Mouse (Mus musculus) embryo, embryonic 10 days (tissue): ENCODE data around the gene Ccdc157.
"Not testable (repeated sequence)": the region's sequence is repeated elsewhere in the genome, so short reads cannot be mapped to it uniquely, and the experiment has no call there.

Source experiments
- DNase-seq: peaks from one replicate; pipeline ENCODE4 v3.0.0-alpha.2; 2015; ENCODE audit warnings: low spot score

Ccdc157 gene

DNA sequence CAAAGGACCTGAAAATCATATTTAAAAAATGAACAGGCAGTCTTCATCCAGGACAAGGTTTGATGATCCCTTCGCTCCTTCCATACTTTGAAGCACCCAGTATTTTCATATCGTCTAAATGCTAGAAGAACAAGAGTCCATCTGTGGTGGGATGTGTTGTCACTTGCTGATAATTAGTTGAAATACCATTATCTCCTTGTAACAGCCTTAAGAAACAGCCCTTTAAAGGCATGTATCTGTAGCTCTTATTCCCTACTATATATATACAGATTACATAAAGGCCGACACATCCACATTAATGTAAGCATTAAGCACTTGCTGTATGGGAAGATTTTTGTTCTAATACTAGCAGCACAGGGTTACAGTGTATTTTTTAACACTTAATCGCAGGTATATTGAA is 31.6 kb downstream of the Ccdc157 start:
- DNase-seq, result not testable (repeated sequence)

DNA sequence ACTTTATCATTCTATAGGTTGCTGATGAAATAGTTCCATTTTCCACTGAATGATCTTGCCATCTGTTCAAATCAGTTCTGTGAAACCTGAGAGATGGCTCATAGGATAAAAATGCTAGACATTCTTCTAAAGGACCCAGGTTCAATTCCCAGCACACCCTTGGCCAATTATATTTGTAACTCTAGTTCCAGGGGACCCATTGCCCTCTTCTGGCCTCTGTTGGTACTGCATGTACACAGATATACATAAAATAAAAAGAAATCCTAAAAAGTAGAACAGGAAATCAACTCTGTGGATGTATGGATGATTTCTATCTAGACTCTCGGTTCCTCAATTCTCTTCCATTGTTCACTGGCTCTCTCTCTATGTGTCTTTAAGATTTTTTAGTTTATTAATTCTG is 33.0 kb downstream of the Ccdc157 start:
- no peak for DNase-seq

DNA sequence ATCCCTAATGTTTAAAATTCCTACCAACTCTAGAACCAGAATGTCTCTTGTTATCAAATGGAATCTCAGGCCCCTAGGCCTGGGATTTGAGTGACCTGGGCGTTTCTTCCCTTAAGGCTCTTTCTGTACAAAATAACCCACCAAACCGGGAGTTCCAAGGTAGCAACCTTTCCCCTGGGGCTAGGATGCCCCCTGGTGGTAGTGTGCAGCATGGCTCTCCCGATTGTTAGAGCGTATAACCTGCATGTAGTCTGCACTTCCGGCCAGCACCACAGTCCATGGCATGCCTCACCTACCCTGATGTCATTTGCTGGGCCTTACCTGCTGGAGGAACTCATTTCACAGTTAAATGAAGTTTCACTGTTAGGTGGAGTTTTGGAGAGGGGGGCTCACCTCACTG is 36.2 kb downstream of the Ccdc157 start:
- DNase-seq, result peak; percentile 60

DNA sequence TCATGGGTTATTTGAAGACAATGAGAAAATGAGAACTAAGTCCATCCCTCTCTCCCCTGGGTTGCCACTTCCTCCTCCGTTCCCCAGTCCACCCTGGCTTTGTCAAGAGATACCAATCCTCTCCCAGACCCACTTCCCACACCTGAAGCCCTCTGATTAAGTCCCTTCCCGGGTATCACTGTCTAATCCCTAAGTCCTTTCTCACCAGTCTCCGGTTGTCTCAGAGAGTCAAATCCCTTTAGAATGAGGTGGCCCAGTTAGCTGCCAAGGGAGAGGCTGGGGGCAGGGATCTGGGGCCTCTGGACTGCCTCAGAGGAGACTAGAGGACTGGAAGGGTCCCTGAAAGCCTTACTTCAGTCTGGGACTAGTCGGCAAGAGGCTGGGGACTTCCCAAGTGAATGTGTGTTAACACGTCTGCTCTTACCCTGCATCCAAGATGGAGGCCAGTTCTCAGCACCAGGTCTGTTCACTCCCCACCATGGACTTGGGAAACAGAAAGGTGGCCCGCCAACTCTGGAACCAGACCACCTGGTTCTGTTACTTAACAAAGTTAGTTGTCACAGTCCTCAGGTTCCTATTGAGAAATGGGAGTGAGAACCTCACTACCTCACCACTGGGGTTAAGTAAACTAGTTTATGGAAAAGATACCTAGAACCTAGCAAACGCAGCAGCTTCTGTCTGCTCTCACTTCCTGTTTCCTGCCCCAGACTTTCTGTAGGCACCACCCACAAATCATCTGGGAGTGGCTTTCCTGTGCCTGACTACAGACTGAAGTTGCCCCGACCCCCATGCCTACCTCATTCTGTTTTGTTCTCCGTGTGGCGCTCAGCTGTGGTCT is 37.1 kb downstream of the Ccdc157 start, which contains the start of gene Sec14l2:
Gene Sec14l2 (minus strand): TSS at position 674 of the 838 bp plus-strand sequence.
- no peak for DNase-seq

DNA sequence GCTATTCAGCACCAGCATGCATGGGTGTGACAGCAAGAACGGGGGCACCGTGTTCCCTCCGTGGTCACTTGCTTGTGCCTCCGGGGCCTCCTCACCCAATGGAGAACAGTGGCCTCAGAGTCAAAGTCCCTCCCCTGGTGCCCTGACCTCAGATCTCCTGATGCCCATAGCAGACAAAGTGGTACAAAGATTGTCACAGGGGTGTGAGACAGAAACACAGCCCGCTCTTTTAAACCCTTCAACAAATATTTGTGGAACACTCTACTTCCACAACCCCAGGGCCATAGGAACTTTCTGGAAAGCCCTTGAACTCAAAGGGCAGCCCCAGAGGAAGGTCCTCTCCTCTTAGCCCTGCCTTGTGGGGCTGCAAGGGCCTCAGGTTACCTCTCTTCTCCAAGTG is 37.9 kb downstream of the Ccdc157 start:
- no peak for DNase-seq

DNA sequence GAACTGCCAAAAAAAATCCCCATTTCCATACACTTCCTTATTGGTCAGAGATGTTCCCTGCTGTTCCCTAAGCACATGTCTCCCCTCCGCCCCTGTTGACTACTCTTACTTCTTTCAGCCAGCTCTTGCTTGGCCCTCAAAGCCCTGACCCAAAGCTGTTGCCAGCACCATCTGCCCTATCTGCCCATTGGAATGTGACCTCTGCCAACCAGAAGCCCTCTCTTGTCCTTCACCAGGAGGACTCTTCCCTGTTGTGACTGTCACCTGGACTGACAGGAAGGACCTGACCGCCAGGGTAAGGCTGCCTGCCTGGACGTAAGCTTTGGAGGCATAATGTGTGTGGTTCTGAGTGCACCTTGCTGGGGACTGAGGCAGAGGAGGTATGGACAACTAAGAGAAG is 38.4 kb downstream of the Ccdc157 start:
- no peak for DNase-seq

DNA sequence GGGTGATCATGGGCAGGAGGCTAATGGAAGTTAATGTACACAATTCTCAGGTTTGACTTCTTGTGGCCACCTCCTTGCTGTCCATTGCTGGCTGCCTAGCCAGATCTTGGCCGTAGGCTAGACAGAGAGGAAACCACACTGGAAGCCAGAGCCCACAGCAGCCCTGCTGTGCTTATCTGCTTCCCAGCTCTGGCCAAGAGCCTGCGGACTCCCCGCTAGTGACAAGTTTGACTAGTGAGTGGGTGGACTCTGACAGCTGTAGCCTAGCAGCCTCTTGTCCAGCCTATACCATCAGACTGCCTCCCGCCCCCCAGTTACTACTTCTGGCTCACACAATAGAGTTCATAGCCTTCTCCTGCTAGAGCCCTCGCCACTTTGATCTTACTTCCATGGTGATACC is 40.5 kb downstream of the Ccdc157 start:
- no peak for DNase-seq

DNA sequence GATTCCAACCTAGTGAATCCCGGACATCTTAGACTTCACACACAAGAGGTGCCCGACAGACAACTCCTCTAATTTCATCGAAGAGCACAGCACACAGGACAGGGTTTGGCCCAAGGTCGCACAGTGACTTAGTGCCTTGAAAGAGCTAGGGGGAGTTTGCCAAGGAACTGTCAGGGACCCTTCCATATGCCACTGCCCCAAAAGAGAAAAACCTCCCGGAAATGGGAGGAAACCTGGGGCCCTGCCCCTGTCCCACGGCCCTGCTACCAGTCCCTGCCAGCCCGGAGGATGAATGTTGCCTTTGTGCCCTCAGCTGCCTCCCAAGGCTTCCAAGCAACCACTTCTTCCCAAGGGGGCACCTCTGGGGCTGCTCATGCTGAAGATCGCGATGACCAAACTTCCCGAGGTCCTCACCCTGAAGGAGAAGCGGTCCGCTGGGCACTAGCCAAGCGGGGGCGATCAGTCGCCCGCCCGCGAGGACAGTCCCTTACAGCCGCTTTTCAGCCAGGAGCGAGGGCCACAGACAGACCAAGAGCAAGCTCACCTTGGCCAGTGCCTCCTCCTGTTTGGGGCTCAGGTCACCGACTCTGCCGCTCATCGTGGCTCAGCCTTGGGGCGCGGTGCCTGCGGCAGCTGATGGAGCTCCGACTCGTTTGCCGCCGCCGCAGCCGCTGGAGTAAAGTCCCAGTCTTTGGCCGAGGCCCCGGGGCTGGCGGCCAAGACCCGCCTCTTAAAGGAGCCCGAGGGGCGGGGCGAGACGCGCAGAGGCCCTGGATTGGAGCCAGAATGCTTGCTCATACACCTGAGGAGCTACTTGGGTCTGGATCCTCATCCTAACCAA is 41.8 kb downstream of the Ccdc157 start:
- DNase-seq, result peak; percentile 65

DNA sequence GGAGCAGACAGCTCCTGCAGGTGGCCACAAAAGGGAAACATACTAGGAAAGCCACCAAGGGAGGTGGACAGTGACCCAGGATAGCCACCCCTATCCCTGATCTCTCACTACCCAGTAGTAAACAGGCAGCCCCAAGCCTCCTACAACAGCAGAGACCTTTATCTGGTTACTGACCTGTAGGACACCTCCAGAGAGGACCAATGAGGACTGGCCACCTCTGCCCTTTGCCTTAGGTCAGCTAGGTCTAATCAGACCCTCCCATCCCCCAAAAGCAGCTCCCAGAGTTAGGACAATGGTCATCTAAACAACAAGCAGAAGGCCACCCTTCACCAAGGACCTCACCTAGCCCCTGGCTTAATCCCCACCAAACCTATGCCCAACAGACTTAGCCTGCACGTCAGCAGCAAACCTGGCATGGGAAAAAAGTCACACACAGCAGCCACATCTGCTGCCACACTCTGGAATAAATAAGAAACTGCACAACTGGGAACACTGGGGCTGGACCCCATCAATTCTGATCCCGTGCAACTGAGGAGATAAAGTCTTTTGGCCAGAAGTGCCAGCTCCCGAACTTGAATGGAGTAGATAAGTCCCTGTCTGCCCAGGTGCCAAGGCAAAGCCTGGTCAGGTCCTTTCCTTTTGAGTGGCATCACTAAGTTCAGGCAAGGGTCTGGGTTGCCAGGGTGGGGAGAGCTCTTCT is 42.6 kb downstream of the Ccdc157 start:
- DNase-seq, result no peak

DNA sequence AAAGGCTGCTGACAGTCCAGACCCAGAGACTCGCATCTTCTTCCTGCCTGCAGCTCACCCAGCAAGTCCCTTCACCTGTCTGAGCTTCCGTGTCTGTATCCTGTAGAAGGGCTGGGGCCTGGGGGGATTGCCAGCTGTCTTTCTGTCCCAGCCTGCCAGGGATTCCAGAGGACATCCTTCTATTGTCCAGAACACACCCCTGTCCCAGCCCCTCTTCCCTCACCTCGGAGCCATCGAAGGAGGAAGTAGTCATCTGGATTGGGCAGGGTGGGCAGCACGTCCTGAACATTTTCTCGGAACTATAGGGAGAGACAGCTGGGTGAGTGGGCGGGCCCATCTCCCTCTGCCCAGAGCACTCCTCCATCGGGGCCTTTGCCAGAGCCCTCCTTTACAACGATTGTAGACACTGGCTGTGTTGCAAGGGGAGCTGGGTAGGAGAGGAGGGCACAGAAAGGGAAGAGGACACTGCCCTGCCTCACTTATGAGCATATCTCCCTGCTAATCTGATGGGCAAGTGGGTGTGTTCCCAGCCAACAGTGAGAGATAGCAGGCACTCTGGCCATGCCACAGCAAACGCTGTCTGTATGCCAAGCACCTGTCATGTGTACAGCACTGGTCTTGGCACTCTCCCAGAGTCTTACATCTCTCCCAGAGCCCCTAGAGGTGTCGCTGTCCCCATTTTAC is 43.5 kb downstream of the Ccdc157 start:
- no peak for DNase-seq

DNA sequence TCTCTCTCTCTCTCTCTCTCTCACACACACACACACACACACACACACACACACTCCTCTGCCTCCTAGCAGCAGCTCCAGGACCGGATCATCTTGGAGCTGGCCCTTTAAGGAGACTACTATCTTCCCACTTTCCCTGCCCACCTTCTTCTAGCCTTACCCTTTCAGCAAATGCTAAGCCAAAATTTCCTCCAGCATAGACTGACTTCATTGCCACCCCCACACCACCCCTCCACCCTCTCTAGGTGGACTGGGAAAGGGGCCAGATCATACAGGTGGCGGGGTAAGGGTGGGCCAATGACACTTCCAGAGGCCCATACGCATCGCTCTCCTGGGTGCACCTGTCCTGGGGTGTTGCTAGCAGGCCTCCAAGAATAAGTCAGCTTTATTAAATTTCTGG is 44.7 kb downstream of the Ccdc157 start:
- no peak for DNase-seq

DNA sequence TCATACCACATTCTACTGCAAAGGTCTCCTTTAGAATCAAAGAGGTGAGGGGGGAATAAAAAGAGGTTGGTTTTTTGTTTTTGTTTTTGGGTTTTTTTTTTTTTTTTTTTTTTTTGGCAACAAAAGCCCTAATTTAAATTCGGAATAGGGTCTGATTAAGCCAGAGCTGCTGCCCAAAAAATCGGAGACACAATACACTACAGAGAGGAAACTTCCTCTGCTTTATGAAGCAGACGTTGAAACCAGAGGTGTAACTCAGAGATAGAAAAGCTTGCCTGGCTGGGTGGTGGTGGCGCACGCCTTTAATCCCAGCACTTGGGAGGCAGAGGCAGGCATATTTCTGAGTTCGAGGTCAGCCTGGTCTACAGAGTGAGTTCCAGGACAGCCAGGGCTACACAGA is 45.6 kb downstream of the Ccdc157 start:
- DNase-seq, result not testable (repeated sequence)

DNA sequence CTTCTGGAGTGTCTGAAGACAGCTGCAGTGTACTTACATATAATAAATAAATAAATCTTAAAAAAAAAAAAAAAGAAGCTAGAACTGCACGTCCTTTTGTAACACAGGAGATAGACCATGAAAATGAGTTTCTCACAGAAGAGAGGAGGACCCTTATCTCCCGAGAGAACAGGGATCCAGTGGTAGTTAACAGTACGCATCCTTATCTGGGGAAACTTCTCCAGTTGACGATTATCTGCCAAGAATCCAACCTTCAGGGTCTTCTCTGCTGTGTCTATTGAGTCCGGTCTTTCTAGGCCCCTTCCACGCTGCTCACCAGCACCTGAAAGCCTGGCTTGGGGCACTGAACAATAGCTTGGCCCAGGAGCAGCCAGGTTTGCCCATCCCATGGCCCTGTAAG is 46.1 kb downstream of the Ccdc157 start:
- no peak for DNase-seq

DNA sequence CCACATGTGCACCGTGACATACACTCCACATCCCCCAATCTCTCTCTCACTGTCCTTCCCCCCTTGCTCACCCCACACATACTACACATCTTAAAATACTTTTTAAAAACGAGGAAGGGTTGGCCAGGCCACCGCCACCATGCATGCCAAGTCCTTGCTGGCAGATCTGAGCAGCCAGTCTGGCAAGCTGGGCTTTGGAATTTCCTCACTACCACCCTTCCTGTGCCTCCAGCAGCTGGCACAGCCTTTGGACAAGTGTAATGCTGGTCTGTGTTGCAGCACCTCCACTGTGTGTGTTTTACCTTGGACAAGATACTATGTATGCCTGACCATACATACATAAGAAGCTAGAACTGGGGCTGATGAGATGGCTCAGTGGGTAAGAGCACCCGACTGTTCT is 46.6 kb downstream of the Ccdc157 start:
- DNase-seq, result no peak

DNA sequence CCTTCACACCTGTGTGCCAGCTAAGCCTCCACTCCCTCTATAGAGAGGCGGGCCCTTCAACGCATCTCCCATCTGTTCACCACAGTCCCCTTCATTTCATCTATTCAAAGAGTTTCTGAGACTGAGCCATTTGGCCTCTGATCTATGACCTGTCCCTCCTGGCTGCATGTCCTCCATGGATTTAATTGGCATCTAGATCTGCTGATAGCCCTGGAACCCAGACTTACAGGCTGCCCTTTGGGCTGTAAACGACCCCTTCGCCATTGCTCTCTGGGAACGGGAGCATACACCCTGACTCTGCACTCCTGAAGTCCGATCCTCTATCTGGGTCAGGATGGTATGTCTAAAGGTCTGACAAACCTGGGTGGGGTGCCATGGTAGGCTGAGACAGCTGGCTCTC is 47.2 kb downstream of the Ccdc157 start:
- DNase-seq, result no peak

DNA sequence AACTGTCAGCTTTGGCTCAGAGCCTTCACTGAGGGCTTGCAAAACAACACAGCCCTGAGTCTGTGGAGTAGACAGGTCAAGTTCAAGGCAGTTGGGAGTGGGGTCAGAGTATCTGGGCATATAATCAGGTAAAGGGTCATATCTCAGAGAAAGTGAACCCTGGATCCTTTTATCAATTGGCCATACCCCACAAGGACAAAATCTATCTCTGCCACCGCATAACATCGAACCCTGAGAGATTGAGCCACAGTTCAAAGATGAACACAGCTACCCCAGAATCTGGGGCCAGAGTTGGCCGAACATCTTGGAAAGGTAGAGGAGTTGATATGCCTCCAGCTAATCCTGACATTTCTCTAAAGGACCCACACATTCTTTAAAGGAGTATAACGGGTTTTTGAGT is 48.1 kb downstream of the Ccdc157 start:
- no peak for DNase-seq

DNA sequence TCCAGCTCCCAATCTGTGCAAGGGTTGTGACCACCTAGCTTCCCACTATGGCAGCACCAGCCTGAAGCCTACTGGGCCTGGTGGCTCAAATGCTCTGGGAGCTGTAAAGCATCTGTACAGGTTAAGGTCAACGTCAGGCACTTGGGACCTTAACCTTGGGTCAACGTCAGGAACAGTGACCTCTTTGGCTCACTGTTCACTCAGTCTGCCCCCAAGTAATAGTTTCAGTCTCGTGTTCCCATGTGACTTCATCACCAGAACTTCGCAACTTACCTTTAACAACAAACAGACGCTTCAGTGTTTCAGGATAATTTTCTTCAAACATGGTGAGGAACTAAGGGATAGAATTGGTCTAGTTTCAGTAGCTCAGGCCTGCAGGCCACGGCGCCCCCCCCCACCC is 51.4 kb downstream of the Ccdc157 start:
- DNase-seq, result no peak

DNA sequence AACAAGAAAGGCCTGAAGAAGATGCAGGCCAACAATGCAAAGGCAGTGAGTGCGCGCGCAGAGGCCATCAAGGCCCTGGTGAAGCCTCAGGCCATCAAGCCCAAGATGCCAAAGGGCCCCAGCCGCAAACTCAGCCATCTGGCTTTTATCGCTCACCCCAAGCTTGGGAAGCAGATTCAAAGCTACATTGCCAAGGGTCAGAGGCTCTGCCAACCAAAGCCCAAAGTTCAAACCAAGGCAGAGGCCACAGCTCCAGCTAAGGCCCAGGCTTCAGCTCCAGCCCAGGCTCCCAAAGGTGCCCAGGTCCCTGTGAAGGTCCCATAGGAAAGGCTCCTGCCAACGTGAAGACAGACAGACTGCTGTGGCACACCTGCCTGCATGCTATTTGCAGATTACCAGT is 52.2 kb downstream of the Ccdc157 start:
- DNase-seq, result not testable (repeated sequence)

DNA sequence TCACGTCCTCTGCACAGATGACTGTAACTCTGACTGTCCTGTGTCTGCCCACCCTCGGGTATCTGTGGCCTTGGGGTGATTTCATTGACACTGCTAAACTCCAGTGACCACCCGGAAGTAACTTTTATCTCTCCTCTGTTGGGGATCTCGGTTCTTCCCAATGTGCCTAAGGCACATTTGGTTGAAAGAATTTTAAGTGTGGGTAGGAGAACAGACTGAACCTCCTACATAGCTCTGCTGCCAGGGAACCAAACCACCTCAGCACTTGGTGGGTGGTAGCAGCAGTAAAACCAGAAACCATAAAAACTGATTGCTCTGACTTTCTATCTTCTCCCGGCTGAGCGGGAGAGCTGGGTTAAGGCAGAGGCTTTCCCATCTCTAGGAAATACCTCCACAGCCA is 54.6 kb downstream of the Ccdc157 start:
- no peak for DNase-seq

DNA sequence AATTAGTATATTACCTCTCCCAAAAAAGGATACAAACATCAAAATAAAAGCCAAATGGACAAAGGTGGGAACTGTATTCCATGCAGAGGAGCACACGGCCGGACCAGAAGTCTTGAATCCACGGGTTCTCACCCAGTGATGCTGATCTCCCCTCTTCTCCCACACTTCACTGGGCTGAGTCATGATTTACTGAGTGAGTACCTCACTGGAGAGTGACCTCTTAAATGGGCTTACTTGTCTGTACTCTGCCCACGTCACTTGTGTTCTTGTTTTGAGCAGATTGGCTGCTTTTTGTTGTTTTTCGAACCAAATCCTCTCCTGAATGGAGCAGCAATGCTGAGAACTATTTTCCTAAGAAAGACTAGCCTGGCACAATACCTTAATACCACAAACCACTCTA is 55.1 kb downstream of the Ccdc157 start:
- DNase-seq, result no peak

DNA sequence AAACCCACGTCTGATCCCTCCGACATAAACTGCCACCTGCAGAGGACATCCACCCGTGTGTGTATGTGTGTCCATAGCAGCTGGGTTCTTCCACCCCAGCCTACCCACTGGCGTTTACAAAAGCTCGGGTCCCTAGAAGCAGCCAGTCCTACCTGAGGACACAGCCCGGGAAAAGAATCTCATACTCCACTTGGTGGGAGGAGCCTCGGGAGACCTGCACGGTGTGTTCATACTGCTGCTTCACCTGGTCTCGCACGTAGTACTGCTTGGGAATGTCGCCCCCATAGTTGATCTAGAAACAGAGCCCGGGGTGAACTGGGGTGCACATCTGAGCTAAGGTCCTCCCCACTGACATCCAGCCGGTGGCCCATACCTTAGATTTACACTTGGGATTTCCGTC is 56.6 kb downstream of the Ccdc157 start:
- DNase-seq, result no peak

DNA sequence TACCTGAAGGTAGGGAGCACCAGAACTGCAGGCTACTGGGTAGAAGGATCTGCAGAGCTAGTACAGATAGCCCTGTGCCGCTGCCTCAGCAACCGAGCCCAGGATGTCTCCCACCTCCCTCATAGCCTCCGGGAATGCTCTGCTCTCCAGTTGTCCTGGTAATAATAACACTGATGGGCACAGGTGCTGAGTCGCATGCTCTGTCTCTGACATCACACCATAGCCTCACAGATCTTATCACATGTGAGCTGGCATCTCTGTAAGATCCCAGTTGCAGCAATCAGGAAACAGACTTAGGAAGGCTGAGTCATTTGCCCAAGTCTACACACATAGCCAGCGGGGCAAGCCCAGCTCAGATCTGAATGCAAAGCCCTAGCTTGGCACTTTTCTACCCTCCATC is 58.2 kb downstream of the Ccdc157 start:
- no peak for DNase-seq
